Mouse (Mus musculus) erythroblast, adult 5-6 weeks (primary cell): ENCODE measurements around the gene Catsperz. TPM values are rescaled to one million over a fixed set of nuclear protein-coding genes. Genes with fewer than 3 reads are reported as not detected.

Experiments used
- ATAC-seq: replicated peaks from 2 replicates; pipeline ENCODE4 v1.8.0; 2016; ENCODE audit warnings: moderate number of reproducible peaks, mild to moderate bottlenecking, moderate TSS enrichment, inconsistent platforms; ENCODE audit not compliant: poor library complexity, low FRiP score, severe bottlenecking
- total RNA-seq, 2 experiments: library from RNA; stranded (forward) in 1 of 2; stranded (reverse) in 1 of 2; fragments of 150-400 nt in 1 of 2; fragments of 200-764, 138-1000 nt in 1 of 2; gene quantifications; 2 replicates each; pipeline versions ENCODE4 v1.2.3 to v1.2.4; 2015 to 2017; ENCODE audit warnings: low replicate concordance in 2 of 2

Gene Catsperz
- total RNA-seq, 2 experiments from 2014 or later = not detected

DNA sequence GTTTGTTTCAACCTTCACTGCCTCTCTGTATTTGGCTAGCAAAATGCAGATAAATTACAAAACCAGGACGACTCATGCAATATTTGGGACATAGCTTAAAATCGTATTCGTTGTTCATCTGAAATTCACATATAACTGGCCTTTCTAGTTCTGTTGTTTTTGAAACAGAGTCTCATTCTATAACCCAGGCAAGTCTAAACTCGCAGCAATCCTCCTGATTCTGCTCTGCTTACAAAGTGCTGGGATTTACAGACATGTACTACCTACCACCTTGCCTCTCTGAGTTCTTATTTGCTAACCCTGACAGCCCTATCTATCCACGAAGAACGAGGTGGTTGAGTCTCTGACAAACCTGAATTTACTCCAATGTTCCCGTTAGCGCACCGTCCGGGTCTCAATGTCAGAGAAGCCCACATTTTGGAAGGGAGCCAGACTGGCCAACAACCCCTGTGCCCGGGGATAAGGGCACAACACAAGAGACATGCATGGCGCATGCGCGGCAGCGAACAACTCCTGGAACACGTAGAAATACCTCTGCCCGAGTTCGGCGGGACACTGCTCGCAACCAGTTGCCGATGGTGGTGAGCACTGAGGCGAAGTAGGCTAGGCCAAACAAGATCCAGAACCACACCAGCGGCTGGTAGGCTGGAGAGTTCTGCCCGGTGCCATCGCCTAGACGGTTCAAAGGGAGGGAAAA is 1.5 kb upstream of the Catsperz start:
- no peak for ATAC-seq

DNA sequence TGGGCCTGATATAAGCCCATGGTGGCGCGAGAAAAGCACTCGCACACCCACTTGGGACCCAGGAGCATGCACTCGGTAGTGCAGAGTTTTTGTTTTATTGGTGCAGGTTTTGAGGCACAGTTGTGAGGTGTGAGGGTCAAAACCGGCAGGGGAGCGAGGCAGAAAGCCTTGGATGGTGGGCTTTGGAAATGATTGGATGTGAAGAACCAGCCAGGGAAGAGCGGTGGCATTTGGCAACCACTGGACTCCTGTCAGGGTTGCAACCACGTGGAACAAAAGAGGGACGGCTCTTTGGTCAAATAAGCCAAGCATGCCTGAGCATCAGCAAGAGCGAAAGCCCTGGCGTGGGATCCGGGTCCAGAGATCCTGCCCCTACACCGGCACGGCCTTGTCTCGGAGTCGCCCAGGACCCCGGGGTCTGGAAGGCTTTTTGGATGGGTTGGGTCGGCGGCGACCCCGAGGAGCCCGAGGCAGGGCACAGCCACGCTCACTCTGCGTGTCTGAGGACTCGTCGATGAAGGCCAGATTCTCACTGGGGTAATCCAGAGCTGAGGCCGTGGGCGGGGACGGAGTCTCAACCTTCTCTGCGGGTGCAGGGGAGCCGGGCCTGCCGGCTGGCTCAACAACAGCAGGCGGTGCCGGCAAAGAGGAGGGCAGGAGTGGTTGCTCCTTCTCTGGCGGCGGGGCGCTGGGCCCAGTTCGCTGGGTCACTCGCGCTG is 590 bp upstream of the Catsperz start:
- ATAC-seq = no peak

DNA sequence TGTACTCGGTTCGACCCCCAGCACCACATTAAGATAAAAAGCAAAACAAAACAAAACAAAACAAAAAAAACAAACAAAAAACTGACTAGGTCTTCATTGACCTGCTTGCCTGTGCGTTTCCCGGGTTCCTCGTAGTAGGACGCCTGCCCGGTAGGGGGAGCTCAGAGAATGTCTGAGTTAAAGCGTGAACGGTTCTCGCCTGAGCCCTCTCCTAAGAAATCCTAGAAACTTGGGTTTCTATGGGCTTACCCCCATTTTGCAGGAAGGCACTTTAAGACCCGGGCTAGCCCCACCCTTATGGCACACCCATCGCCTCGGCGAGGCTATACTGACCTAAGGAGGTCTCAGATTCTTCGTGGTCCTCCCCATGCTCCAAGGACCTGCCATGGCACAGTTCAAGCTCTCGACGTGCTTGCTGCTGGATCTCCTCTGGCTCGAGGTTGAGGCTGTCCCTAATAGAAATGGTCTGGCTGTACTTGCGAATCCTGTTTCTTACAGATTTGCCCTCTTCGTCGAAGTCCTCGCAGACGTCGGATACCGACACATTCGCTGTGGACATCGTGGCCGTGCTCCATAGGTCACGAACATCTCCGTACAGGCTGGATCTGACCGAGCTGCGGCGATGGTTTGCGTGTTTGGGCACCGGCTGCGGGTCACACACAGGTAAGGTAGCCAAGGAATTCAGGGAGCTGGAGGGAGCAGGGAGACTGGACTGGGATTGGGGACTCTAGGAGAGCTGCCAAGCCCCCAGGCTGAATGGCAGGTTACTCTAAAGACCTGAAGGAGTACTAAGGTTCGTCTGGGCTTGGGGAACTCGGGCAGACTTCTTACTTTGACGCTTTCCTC is 496 bp downstream of the Catsperz start:
- no peak for ATAC-seq

DNA sequence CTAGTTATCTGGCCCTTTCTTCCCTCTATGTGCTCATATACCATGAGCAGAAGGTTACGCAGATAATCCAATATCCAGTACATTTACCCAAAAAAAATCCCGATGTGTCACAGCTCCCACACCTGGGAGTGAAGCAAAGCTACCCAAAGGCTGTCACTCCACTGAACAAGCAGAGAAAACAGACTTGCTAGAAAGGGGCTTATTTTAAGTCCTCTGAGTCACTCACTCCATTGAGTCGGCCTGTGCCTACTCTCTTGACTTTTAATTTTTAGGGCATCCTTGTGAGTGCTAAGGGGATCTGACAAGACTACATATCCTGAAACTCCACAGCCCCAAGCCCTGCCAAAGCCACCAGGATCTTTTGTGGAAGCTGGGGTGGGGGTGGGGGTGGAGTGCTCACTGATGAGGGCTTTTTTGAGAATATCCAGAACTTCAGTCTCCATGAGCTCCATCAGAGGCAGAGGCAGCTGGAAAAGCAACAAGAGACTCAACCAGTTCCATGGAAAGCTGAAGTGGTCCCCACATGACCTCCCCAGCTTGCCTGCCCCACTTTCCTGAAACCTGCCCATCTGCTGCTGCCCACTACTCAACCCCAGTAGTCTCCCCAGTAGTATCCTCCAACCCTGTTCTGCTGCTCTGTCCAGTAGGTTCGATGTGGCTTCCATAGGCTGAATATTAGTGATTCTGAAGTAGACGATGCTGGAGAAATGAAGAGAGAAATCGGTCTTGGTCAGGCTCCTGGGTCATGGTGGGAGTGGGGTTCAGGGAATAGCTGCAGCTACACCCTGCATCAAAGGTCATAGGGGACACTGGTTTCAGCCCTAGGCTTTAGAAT is 2.1 kb downstream of the Catsperz start:
- no peak for ATAC-seq

DNA sequence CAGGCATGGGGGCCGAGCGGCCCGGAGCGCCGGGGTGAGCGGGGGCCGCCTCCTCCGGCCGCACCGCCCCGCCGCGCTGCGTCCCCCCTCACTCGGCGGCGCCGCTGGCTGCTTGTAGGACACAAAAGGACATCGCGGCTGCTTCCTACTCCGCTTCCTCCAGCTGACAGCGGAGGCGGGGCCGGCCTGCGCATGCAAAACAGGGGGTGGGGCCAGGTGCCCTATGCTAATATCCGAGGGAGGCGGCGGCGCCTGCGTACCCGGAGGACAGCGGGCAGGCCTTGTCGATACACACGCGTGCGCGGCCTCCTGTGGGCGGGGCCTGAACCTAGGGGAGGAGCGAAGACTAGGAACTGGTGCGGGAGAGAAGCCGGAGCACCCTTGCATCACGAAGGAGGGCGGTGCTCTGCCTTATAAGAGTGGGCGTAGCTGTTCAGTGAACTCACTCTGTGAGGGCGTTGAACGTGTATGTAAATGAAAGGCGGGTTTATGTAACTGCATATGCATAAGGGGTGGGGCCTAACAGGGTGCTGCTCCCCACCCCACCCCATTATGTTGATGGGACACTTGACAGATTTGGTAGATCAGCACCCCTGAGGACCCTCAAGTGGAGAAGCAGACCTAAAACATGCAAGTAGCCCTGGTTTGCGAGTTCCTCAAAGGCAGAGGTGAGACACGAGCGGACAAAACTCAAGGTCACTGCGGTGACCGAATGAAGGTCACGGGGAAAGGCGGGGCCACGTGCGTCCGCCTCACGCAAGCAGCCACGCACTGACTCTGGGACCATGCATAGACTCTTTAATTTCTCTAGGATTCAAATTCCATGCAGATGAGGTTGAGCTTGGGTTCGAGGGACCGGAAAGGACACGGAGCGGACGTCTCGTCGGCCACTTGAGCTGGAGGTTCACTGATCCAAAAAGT is 3.3 kb downstream of the Catsperz start, which contains the start of gene Esrra:
Gene Esrra, minus strand, starts transcription at position 167 of the 921 bp plus-strand sequence.
- peak; percentile 93 for ATAC-seq

DNA sequence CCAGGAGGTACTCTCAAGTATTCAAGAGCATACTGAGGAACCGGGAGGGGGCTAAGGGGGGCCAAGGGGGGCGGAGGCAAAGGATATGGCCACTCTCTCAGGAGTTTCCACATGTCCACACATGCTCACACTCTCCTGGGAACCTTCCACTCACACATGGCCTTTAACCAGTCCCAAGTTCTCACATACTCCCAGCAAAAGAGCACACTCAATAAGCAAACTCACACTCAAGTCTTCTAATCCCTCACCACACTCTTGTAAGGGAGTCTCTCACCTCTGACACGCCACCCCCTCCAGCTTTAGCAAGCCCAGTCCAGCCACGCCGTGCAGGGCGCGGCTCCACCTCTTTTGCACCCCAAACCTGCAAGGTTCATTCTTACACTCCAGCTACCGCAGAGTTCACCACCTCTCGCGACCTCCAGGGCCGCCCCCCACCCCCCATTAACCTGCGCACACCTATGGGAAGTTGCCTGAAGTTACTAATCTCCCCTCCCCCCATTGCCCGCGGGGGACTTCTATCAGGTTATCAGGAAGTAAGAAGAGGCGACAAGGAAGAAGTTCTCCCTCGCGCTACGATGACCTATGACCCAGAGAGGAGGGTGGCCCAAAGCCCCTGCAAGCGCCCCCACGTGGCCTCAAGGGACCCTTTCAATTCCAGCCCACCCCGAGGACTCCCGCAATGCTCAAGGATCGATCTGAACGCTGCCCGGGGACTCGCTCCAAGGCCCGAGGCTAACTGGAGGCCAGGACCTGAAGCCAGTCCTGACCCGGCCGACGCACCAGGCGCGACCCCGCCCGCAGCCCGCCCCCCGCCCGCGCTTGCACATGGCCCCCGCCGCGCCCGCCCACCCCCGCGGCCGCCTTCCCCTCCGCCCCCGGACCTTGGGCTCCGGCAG is 4.2 kb downstream of the Catsperz start:
- no peak for ATAC-seq

DNA sequence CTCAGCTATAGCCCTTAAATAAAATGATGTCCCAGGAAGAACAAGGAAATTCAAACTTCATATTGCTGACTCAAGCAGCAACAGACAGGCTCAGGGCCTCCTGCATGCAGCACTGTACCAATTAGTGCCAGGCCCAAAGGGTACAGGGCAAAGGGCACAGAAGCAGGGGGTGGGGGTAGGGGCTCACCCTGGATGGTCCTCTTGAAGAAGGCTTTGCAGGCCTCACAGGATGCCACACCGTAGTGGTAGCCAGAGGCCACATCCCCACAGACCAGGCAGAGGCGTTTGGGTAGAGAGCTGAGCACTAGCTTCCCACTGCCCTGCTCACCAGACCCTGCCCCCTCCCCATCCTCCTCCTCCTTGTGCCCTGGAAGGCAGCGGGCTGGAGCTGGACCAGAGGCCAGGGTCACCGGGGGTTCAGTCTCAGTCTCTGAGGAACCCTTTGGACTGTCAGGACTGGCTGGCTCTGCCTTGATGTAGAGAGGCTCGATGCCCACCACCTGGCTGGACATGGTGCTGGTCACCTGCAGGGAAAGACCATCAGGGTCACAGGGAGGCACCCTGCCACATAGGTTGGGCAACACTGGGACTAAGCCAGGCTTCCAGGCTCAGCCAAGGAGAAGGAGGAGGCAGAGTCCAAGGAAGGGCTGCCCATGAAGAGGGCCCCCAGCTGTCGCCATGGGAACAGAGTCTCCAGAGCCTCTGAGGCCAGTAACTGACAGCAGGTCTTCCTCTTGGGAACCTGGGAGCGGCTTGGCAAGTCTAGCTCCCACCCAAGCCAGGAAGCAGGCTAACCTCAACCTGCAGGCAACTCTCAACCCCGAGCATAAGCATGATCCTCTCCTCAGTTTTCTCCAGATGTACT is 5.1 kb downstream of the Catsperz start:
- no peak for ATAC-seq

DNA sequence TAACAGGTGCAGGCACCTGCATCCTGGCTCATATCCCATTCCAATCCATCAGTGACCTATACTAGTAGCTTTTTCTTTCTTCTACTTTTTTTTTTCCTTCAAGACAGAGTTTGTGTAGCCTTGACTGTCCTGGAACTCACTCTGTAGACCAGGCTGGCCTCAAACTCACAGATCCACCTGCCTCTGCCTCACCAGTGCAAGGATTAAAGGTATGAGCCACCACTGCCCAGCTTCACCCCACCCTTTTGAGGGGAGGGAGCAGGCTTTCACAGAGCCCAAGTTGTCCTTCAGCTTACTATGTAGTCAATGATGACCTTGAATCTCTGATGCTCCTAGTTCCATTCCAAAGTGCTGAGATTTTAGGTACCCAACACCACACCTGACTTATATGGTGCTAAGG is 5.7 kb downstream of the Catsperz start:
- ATAC-seq = no peak

DNA sequence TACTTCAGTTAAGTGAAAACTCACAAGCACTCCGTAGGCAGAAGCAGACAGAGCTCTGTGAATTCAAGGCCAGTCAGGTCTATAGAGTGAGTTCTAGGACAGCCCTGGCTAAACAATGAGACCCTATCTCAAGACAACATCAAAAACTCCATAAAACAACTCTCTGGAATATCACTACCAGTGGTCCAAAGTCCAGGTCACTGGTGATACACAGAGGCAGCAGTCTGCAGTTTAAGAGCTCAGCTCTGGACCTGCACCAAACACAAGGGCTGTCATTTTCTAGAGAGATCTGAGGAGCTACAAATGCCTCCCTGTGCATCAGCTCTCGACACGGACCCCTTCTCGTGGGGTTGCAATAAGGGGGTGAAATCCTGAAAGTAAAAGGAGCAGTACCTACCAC is 6.9 kb downstream of the Catsperz start:
- no peak for ATAC-seq

DNA sequence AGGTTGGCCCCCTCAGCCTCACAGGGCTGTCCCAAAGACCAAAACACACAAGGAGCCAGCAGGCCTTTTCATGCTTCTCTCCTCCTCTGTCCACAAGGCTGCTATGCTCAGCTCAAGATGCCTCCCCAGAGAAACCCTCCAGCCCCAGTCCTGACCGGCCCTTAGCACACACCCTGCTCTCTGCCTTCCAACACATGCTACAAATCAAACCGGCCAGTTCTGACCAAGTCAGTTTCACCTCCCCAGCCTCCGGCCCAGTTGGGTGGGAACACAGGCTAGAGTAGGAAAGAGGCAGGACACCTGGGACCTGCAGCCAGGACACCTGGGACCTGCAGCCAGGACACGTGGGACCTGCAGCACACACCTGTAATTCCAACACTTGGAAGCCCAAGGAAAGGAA is 8.7 kb downstream of the Catsperz start:
- no peak for ATAC-seq

DNA sequence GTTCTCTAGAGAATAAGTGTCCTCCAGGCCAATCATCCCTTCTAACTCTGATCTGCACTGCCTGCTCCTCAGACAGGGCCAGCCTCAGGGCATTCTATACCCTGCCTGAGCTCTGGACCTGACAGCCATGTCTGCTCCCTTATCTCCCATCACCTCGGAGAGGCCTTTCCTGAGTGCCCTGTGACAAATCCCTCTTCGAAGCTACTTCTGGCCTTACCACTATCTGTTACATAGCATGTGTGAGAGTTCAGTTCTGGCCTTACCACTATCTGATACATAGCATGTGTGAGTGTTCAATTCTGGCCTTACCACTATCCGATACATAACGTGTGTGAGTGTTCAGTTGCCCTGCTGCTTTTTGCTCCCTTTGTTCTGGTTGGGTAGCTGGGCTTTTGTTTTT is 9.9 kb downstream of the Catsperz start:
- ATAC-seq = no peak

DNA sequence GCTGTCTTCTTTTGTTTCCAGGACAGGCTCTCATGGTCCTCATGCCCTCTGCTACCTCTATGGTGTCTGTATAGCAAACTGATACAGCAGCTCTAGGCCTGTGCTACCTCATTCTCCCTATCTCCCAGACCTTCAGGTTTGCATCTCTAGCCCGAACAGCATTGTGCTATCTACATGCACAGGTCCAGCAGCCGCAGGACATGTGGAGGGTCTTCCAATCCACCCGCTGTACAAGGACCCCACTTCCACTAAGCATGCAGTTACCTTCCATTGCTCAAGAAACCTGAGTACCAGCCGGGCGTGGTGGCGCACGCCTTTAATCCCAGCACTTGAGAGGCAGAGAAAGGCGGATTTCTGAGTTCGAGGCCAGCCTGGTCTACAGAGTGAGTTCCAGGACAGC is 10.6 kb downstream of the Catsperz start:
- no peak for ATAC-seq

DNA sequence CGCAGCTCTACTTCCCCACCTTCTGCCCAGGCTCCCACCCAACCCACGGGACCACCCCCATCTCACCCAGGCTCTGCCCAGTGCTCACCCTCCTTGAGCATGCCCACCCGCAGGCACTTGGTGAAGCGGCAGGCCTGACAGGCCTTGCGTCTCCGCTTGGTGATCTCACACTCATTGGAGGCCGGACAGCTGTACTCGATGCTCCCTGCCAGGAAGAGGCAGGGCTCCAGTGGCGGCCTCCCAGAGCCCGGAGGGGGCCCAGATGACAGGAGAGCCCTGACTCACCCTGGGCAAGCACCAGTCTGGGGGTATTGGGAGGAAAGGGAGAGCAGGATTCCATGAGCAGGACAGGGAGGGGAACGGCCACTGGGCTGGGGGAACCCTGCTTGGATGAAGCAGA is 11.2 kb downstream of the Catsperz start:
- ATAC-seq = no peak

DNA sequence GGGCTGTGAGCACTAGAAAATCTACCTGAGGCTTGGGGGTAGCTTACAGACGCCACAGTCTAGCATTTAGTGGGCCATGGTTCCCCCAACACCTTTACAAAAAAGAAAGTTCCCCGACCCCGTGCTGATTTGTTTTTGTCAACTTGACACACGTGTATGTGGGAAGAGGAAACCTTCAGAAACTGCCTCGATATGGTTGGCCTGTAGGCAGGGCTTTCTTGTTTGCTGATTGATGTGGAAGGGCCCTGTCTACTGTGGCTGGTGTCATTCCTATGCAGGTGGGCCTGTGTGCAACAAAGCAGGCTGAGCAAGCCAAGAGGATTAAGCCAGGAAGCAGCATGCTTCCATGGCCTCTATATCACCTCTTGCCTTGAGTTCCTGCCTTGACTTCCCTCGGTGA is 12.1 kb downstream of the Catsperz start:
- no peak for ATAC-seq

DNA sequence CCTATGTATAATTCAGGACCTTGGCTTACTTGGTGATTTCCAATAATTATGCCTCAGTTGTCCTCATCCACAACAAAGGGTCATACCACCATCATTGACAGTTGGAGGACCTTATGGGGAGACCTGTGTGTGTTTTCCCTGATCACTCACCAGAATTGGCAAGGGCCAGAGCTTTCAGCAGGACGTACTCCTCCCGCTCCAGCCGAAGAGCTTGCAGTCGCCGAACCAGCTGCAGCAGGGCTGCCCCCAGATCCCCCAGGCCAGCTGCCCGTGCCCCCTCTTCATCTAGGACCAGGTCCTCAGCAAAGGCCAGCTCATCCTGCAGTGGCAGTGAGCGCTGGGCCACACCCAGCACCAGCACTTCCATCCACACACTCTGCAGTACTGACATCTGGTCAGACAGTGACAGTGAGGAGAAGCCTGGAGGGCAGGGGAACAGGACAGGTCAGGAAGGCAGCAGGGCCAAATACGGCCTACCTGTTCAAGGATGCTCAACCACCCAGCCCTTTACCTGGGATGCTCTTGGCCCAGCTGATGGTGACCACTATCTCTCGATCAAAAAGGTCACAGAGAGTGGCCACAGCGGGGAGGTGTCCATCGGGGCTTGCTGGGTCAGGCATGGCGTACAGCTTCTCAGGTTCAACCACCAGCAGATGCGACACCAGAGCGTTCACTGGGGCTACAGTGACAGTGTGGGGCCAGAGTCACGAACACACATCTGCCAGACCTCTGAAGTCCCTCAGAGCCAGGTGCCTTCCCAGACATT is 12.8 kb downstream of the Catsperz start:
- no peak for ATAC-seq
